Mouse (Mus musculus): ENCODE data around the gene Ddc.

The Ddc gene

GRCm38 (mm10) chr11:11876366-11876765, 21.6 kb downstream of the Ddc start:
- DNase-seq (ENCODE audit: low read depth), result no peak

GRCm38 (mm10) chr11:11875230-11875629, 22.7 kb downstream of the Ddc start:
- DNase-seq (ENCODE audit: low read depth), result no peak

GRCm38 (mm10) chr11:11873023-11873908, 24.7 kb downstream of the Ddc start:
- no peak for DNase-seq (ENCODE audit: low read depth)

- no peak for DNase-seq (ENCODE audit: low read depth)
Observed at GRCm38 (mm10) chr11:11872140-11872795, 25.7 kb downstream of the Ddc start.

- DNase-seq (ENCODE audit: low read depth), result no peak
Observed at GRCm38 (mm10) chr11:11871197-11871813, 26.6 kb downstream of the Ddc start.

- peak; percentile 17 for DNase-seq (ENCODE audit: low read depth)
Observed at GRCm38 (mm10) chr11:11867971-11868481, 29.9 kb downstream of the Ddc start.

- no peak for DNase-seq (ENCODE audit: low read depth)
Observed at GRCm38 (mm10) chr11:11866696-11867095, 31.2 kb downstream of the Ddc start.

GRCm38 (mm10) chr11:11865128-11865527, 32.8 kb downstream of the Ddc start:
- no peak for DNase-seq (ENCODE audit: low read depth)

- DNase-seq (ENCODE audit: low read depth), result no peak
Observed at GRCm38 (mm10) chr11:11864446-11865101, 33.4 kb downstream of the Ddc start.

GRCm38 (mm10) chr11:11862502-11862901, 35.4 kb downstream of the Ddc start:
- DNase-seq (ENCODE audit: low read depth), result no peak

GRCm38 (mm10) chr11:11856959-11857358, 41.0 kb downstream of the Ddc start:
- no peak for DNase-seq (ENCODE audit: low read depth)

- no peak for DNase-seq (ENCODE audit: low read depth)
Observed at GRCm38 (mm10) chr11:11855685-11856131, 42.2 kb downstream of the Ddc start.

- DNase-seq (ENCODE audit: low read depth), result no peak
Observed at GRCm38 (mm10) chr11:11855061-11855672, 42.8 kb downstream of the Ddc start.

GRCm38 (mm10) chr11:11853731-11854461, 44.0 kb downstream of the Ddc start:
- no peak for DNase-seq (ENCODE audit: low read depth)

- DNase-seq (ENCODE audit: low read depth), result no peak
Observed at GRCm38 (mm10) chr11:11851957-11852505, 45.9 kb downstream of the Ddc start.

- DNase-seq (ENCODE audit: low read depth), result no peak
Observed at GRCm38 (mm10) chr11:11850476-11851267, 47.3 kb downstream of the Ddc start.

- DNase-seq (ENCODE audit: low read depth), result no peak
Observed at GRCm38 (mm10) chr11:11849513-11850311, 48.2 kb downstream of the Ddc start.

- no peak for DNase-seq (ENCODE audit: low read depth)
Observed at GRCm38 (mm10) chr11:11848467-11848866, 49.5 kb downstream of the Ddc start.

GRCm38 (mm10) chr11:11845044-11845443, 52.9 kb downstream of the Ddc start:
- no peak for DNase-seq (ENCODE audit: low read depth)

All from induced T-regulatory cell, adult 2 months (primary cell).